Mouse (Mus musculus): Measurements from ENCODE around the gene Tmem182. TPM values are rescaled to one million over a fixed set of nuclear protein-coding genes. Genes with fewer than 3 reads are reported as not detected.

Gene Tmem182
- polyA plus RNA-seq, 1 experiment from 2014 or later: not detected

DNA sequence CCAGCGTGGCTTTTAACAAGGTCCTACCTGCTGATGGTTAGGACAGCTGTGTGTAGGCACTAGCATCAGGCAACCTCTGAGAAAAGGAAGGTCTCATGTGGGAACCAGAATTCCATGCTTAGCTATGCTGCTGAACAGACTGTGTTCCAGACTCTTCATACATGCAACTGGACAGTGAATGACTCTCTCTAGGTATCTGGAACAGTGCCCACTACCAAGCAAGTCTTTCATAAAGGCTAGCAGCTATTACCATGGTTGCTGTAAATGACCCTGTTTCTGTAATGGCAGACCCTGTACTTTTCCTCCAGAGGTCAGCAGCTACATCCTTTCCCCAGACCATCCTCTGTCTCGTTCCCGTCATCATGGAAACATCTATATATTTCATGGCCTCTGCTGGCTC, 61.7 kb downstream of the Tmem182 start:
- no peaks in the 10 kb centered on the region for H3K79me2 ChIP-seq (ENCODE audit: inconsistent target)
- H3K4me3 ChIP-seq (ENCODE audit: inconsistent target): no peak overlapping the region
- H3K36me3 ChIP-seq (ENCODE audit: inconsistent target): no peaks in the 10 kb centered on the region
- no peak overlapping the region for H3K27ac ChIP-seq
- WGBS (ENCODE audit: missing documents): 80% methylated on average over 3 of the region's 3 CpGs

DNA sequence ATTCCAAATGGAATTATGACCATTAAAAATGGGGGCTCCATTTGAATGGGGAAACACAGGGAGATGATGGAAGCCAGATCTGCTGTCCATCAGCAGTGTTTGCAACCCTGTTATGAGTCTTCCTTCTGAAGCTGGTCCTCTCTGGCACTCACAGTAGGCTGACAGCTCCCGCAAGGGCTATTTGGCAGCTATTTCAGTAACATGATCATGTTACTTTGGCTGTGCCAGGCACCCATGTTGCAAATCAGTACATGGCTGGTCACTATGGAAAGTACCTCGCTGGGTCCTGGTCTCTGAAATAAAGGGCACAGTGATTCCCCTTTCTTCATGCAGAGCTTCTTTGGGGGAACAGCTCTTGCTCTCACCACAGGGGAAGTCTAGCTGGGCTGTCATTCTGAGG, 62.2 kb downstream of the Tmem182 start:
- Histone ChIP-seq H3K36me3 (ENCODE audit: inconsistent target) (no peaks in the 10 kb centered on the region), H3K79me2 (ENCODE audit: inconsistent target) (no peaks in the 10 kb centered on the region)
- WGBS (ENCODE audit: missing documents): 81% methylated on average over 2 of the region's 2 CpGs

GRCm38 (mm10) chr1:40873760-40874455, 68.5 kb downstream of the Tmem182 start:
- H3K27ac ChIP-seq: no peak overlapping the region
- WGBS (ENCODE audit: missing documents): 82% methylated on average over 10 of the region's 10 CpGs

More for the DNA sequence above, 62.2 kb downstream of the Tmem182 start:
- Histone ChIP-seq H3K4me3 (ENCODE audit: inconsistent target) (no peak overlapping the region), H3K27ac (no peak overlapping the region)

GRCm38 (mm10) chr1:40874456-40875375, 69.3 kb downstream of the Tmem182 start:
- Histone ChIP-seq H3K36me3 (ENCODE audit: inconsistent target) (no peaks in the 10 kb centered on the region), H3K4me3 (ENCODE audit: inconsistent target) (no peak overlapping the region), H3K27ac (no peak overlapping the region), H3K79me2 (ENCODE audit: inconsistent target) (no peaks in the 10 kb centered on the region)
- 71% methylated on average over 25 of the region's 26 CpGs for WGBS (ENCODE audit: missing documents)

More at GRCm38 (mm10) chr1:40873760-40874455, 68.5 kb downstream of the Tmem182 start:
- no peaks in the 10 kb centered on the region for H3K79me2 ChIP-seq (ENCODE audit: inconsistent target)
- H3K36me3 ChIP-seq (ENCODE audit: inconsistent target): no peaks in the 10 kb centered on the region
- no peak overlapping the region for H3K4me3 ChIP-seq (ENCODE audit: inconsistent target)

DNA sequence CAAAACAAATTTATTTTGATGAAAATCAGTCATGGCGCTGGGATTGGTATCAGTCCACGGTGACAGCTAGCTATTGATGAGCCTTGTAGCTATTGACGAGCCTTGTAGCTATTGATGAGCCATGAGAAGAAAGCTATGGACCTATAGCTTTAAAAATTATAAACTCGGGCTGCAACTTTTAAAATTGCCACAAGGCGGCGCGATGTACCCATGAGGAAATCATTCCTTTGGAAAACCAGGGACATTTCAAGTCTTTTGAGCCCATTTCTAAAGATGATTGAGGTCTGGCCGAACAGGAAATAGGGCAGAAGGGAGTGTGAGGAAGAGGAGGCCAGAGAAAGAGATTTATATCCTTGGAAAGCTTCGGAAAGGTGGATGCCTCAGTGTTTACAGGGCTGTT, 73.7 kb downstream of the Tmem182 start:
- 28% methylated on average over 9 of the region's 9 CpGs for WGBS (ENCODE audit: missing documents)
- H3K27ac ChIP-seq: no peak overlapping the region
- no peaks in the 10 kb centered on the region for H3K36me3 ChIP-seq (ENCODE audit: inconsistent target)
- no peak overlapping the region for H3K4me3 ChIP-seq (ENCODE audit: inconsistent target)
- H3K79me2 ChIP-seq (ENCODE audit: inconsistent target): no peaks in the 10 kb centered on the region

DNA sequence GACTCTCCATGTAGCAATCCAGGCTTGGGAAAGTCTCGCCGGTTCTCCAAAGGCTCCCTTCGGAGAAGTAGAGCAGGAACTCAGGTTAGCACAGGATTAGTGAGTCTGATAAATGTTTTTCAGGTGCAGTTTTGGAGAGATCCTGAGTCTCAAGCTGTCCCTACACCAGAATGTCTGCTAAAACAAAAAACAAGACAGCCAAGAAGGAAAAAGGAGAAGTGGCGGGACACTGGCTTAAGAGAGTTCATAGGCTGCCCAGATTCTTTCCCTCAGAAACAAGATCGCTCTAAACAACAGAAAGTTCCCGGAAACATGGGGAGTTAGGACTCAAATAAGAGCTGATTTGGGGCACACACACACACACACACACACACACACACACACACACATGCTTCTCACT, 74.1 kb downstream of the Tmem182 start:
- Histone ChIP-seq H3K4me3 (ENCODE audit: inconsistent target) (no peak overlapping the region), H3K79me2 (ENCODE audit: inconsistent target) (no peaks in the 10 kb centered on the region), H3K36me3 (ENCODE audit: inconsistent target) (no peaks in the 10 kb centered on the region), H3K27ac (no peak overlapping the region)
- 83% methylated on average over 6 of the region's 6 CpGs for WGBS (ENCODE audit: missing documents)

- no peaks in the 10 kb centered on the region for H3K36me3 ChIP-seq (ENCODE audit: inconsistent target)
- H3K4me3 ChIP-seq (ENCODE audit: inconsistent target): no peak overlapping the region
- no peaks in the 10 kb centered on the region for H3K79me2 ChIP-seq (ENCODE audit: inconsistent target)
- no peak overlapping the region for H3K27ac ChIP-seq
- 23% methylated on average over 2 of the region's 2 CpGs for WGBS (ENCODE audit: missing documents)
Measured at GRCm38 (mm10) chr1:40880527-40880926, 75.1 kb downstream of the Tmem182 start.

DNA sequence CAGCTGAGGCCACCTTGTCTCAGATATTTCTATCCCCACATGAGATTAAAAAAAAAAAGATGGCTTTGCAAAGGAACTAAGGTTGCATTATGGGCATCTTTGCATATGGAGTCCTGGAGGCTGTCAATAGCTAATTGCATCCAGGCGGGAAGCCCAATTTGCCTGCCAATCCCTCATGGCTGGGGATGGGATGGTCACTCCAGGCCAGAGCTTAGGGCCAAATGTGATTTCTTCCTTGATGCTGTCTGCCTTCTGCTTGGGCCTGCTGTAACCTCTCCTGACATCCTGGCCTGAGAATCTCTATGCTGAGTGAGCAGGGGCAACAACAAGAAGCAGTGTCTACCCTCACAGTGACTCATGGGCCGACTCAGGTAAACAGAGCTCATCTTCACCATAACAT, 78.5 kb downstream of the Tmem182 start:
- WGBS (ENCODE audit: missing documents): 100% methylated on average over 2 of the region's 2 CpGs
- Histone ChIP-seq H3K4me3 (ENCODE audit: inconsistent target) (no peak overlapping the region), H3K36me3 (ENCODE audit: inconsistent target) (no peaks in the 10 kb centered on the region), H3K79me2 (ENCODE audit: inconsistent target) (no peaks in the 10 kb centered on the region), H3K27ac (no peak overlapping the region)

DNA sequence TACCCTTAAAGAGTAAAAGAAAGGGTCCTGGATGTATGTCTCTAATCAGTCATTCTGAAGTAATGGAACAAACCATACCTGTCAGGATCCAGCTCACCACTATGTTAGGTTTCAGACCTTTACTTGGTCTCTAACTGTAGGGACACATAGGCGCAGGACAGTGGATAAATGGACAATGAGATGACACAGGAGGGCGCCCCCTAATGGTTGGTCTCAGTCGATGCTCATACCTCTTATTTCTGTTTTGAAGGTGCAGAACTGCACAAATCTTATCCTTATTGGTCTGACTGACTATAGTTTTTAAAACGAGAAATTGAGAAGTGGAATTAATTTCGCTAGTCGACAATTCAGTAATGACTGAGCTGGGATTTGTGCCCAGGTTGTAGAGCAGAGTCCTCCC, 79.5 kb downstream of the Tmem182 start:
- Histone ChIP-seq H3K4me3 (ENCODE audit: inconsistent target) (no peak overlapping the region), H3K27ac (no peak overlapping the region), H3K36me3 (ENCODE audit: inconsistent target) (no peaks in the 10 kb centered on the region), H3K79me2 (ENCODE audit: inconsistent target) (no peaks in the 10 kb centered on the region)
- WGBS (ENCODE audit: missing documents): 76% methylated on average over 5 of the region's 6 CpGs

DNA sequence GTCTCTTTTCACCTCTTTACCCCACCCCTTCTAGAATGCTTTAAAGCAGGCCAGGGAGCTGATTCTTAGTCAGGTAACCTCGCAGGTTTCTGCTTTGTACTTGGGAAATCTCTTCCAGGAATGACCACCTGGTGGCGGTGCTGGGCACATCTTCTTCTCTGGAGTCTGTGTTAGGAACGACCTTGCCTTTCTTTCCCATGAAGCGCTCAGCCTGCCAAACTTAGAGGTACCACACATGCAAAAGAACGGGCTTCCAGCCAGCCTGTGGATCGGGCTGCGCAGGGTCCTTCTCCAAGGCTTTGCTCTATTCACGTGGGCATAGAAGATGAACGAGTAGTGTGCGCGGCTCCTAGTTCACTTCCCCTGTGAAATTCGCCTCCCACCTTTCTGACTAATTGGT, 82.3 kb downstream of the Tmem182 start:
- H3K79me2 ChIP-seq (ENCODE audit: inconsistent target): no peaks in the 10 kb centered on the region
- no peak overlapping the region for H3K4me3 ChIP-seq (ENCODE audit: inconsistent target)
- WGBS (ENCODE audit: missing documents): 44% methylated on average over 12 of the region's 12 CpGs
- H3K36me3 ChIP-seq (ENCODE audit: inconsistent target): no peaks in the 10 kb centered on the region
- no peak overlapping the region for H3K27ac ChIP-seq

DNA sequence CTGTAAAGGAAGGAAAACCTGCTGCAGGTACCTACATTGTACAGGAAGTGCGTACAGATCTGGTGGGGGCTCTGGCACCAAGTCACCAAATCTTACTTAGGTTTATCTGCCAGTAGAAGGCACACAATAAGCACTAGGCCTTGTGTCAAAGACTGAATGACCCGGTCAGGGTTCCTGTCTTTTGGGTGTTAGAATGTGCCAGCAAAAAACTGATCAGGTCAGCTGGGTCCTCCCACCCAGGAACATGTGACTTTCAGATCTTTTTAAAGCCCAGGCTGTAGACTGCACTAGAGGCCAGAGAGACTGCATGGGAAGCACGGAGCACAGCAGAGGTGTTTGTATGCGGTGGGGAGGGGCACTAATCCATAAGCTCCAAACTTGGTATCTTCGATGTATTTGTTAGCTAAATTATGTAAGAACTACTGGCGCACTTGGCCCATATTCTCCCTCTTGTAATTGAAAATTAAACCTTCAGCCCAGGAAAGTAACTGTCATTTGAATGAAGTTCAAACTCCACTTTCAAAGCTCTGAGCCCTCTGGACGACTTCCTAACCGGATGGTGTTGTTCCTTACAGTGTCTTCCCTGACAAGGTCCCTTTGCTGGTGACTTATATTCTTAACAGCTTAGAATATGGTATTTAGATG, 83.1 kb downstream of the Tmem182 start:
- Histone ChIP-seq H3K4me3 (ENCODE audit: inconsistent target) (no peak overlapping the region), H3K36me3 (ENCODE audit: inconsistent target) (no peaks in the 10 kb centered on the region), H3K27ac (no peak overlapping the region), H3K79me2 (ENCODE audit: inconsistent target) (no peaks in the 10 kb centered on the region)
- 91% methylated on average over 8 of the region's 8 CpGs for WGBS (ENCODE audit: missing documents)

- 93% methylated on average over 14 of the region's 14 CpGs for WGBS (ENCODE audit: missing documents)
Measured at GRCm38 (mm10) chr1:40889617-40890016, 84.2 kb downstream of the Tmem182 start.

GRCm38 (mm10) chr1:40890246-40890645, 84.8 kb downstream of the Tmem182 start:
- Histone ChIP-seq H3K79me2 (ENCODE audit: inconsistent target) (no peaks in the 10 kb centered on the region), H3K4me3 (ENCODE audit: inconsistent target) (no peak overlapping the region), H3K27ac (no peak overlapping the region), H3K36me3 (ENCODE audit: inconsistent target) (no peaks in the 10 kb centered on the region)
- WGBS (ENCODE audit: missing documents): 78% methylated on average over 8 of the region's 8 CpGs

More at GRCm38 (mm10) chr1:40889617-40890016, 84.2 kb downstream of the Tmem182 start:
- H3K36me3 ChIP-seq (ENCODE audit: inconsistent target): no peaks in the 10 kb centered on the region
- no peaks in the 10 kb centered on the region for H3K79me2 ChIP-seq (ENCODE audit: inconsistent target)
- H3K4me3 ChIP-seq (ENCODE audit: inconsistent target): no peak overlapping the region
- no peak overlapping the region for H3K27ac ChIP-seq

GRCm38 (mm10) chr1:40903712-40904111, 98.3 kb downstream of the Tmem182 start:
- H3K79me2 ChIP-seq (ENCODE audit: inconsistent target): no peaks in the 10 kb centered on the region
- no peak overlapping the region for H3K27ac ChIP-seq
- H3K4me3 ChIP-seq (ENCODE audit: inconsistent target): no peak overlapping the region
- H3K36me3 ChIP-seq (ENCODE audit: inconsistent target): no peaks in the 10 kb centered on the region
